Mouse (Mus musculus) MEL (cell line): ENCODE measurements around the gene A630073D07Rik. TPM values are rescaled to one million over a fixed set of nuclear protein-coding genes. Genes with fewer than 3 reads are reported as not detected.
"Not testable (repeated sequence)": the region's sequence is repeated elsewhere in the genome, so short reads cannot be mapped to it uniquely, and the experiment has no call there.

Experiments
- DNase-seq: peaks from one replicate; pipeline ENCODE4 v3.0.0; 2011; ENCODE audit warnings: low read depth, low spot score
- H3K27ac ChIP-seq: 2 replicates; pipeline ENCODE4 v1.5.1; 2012; ENCODE audit warnings: low read depth, mild to moderate bottlenecking, control low read depth, low read length, moderate library complexity; ENCODE audit not compliant: control insufficient read depth
- H3K27me3 ChIP-seq, 2 experiments: fragments of 150-350 bp in 1 of 2; sonication (generic) in 1 of 2; 2 replicates each; pipeline ENCODE4 v1.6.1; 2012; ENCODE audit warnings: low read length in 2 of 2, mild to moderate bottlenecking in 2 of 2, improper control_type of control experiment in 1 of 2, moderate library complexity in 1 of 2; ENCODE audit not compliant: insufficient read depth in 2 of 2, control insufficient read depth in 1 of 2
- H3K36me3 ChIP-seq, 2 experiments: 2 replicates each; pipeline ENCODE4 v1.6.1; 2012 to 2014; ENCODE audit warnings: low read length in 2 of 2, improper control_type of control experiment in 1 of 2, inconsistent platforms in 1 of 2, mild to moderate bottlenecking in 1 of 2; ENCODE audit not compliant: insufficient read depth in 2 of 2, control insufficient read depth in 1 of 2
- H3K4me1 ChIP-seq, 2 experiments: fragments of 150-350 bp in 1 of 2; sonication (generic) in 1 of 2; 2 replicates each; pipeline ENCODE4 v1.6.1; 2012; ENCODE audit warnings: low read length in 2 of 2, improper control_type of control experiment in 1 of 2, mild to moderate bottlenecking in 1 of 2; ENCODE audit not compliant: insufficient read depth in 2 of 2, control insufficient read depth in 1 of 2
- H3K4me3 ChIP-seq, 2 experiments: fragments of 150-350 bp in 1 of 2; sonication (generic) in 1 of 2; 2 replicates each; pipeline ENCODE4 v1.5.1; 2012; ENCODE audit warnings: low read depth in 2 of 2, low read length in 2 of 2, mild to moderate bottlenecking in 2 of 2, moderate library complexity in 2 of 2, control low read depth in 1 of 2, improper control_type of control experiment in 1 of 2; ENCODE audit not compliant: control insufficient read depth in 1 of 2, insufficient read depth in 1 of 2
- H3K79me2 ChIP-seq: 2 replicates; pipeline ENCODE4 v1.6.1; 2012; ENCODE audit warnings: mild to moderate bottlenecking, low read length, moderate library complexity; ENCODE audit not compliant: control insufficient read depth, poor library complexity, insufficient read depth
- H3K9ac ChIP-seq: 2 replicates; pipeline ENCODE4 v1.6.1; 2012; ENCODE audit warnings: low read depth, mild to moderate bottlenecking, control low read depth, low read length, moderate library complexity; ENCODE audit not compliant: control insufficient read depth, poor library complexity, severe bottlenecking
- H3K9me3 ChIP-seq: fragments of 150-350 bp; sonication (generic); replicated peaks from 2 replicates; pipeline ENCODE4 v1.6.1; 2012; ENCODE audit warnings: mild to moderate bottlenecking, low read length, improper control_type of control experiment, moderate library complexity; ENCODE audit not compliant: insufficient read depth
- ETS1 ChIP-seq: IDR thresholded peaks from 2 replicates; pipeline ENCODE4 v1.6.1; 2012; ENCODE audit warnings: low read depth, mild to moderate bottlenecking, inconsistent platforms, low read length, improper control_type of control experiment, moderate library complexity
- GATA1 ChIP-seq: IDR thresholded peaks from 2 replicates; pipeline ENCODE4 v1.6.1; 2011; ENCODE audit warnings: low read depth, low read length, improper control_type of control experiment
- HCFC1 ChIP-seq: IDR thresholded peaks from 2 replicates; pipeline ENCODE4 v1.6.1; 2012; ENCODE audit warnings: low read depth, mild to moderate bottlenecking, inconsistent platforms, low read length, improper control_type of control experiment, moderate library complexity
- JUND ChIP-seq: IDR thresholded peaks from 2 replicates; pipeline ENCODE4 v1.6.1; 2011; ENCODE audit warnings: low read depth, mild to moderate bottlenecking, improper control_type of control experiment, low read length
- MYC ChIP-seq: IDR thresholded peaks from 2 replicates; pipeline ENCODE4 v1.6.1; 2011; ENCODE audit warnings: low read depth, mild to moderate bottlenecking, low read length, improper control_type of control experiment, moderate library complexity
- POLR2A ChIP-seq, 2 experiments: IDR thresholded peaks; 2 replicates each; pipeline ENCODE4 v1.6.1; 2011 to 2012; ENCODE audit warnings: low read length in 2 of 2, mild to moderate bottlenecking in 2 of 2, control low read depth in 1 of 2, improper control_type of control experiment in 1 of 2, low read depth in 1 of 2, moderate library complexity in 1 of 2; ENCODE audit not compliant: control insufficient read depth in 1 of 2, insufficient read depth in 1 of 2, poor library complexity in 1 of 2
- SIN3A ChIP-seq: IDR thresholded peaks from 2 replicates; pipeline ENCODE4 v1.6.1; 2012; ENCODE audit warnings: low read length, improper control_type of control experiment, inconsistent platforms
- SMC3 ChIP-seq: IDR thresholded peaks from 2 replicates; pipeline ENCODE4 v1.6.1; 2011; ENCODE audit warnings: low read depth, low read length, improper control_type of control experiment
- TAL1 ChIP-seq: IDR thresholded peaks from 2 replicates; pipeline ENCODE4 v1.6.1; 2012; ENCODE audit warnings: mild to moderate bottlenecking, inconsistent platforms, low read length, moderate library complexity, mixed read lengths
- USF2 ChIP-seq, 2 experiments: IDR thresholded peaks; 2 replicates each; pipeline ENCODE4 v1.6.1; 2011 to 2012; ENCODE audit warnings: improper control_type of control experiment in 2 of 2, low read length in 2 of 2, borderline replicate concordance in 1 of 2, inconsistent platforms in 1 of 2, low read depth in 1 of 2, mild to moderate bottlenecking in 1 of 2; ENCODE audit not compliant: insufficient read depth in 1 of 2
- polyA plus RNA-seq, 2 experiments: library from polyadenylated mRNA; stranded (reverse) in 1 of 2; unstranded in 1 of 2; fragments of >175 nt in 1 of 2; fragments of >200 nt in 1 of 2; gene quantifications; 2 replicates each; pipeline versions ENCODE4 v1.2.1 to v1.2.4; 2012; ENCODE audit warnings: low replicate concordance in 2 of 2, low read depth in 1 of 2; ENCODE audit not compliant: insufficient read length in 2 of 2, insufficient read depth in 1 of 2, missing spikeins in 1 of 2
- total RNA-seq: library from RNA; depleted of rRNA; stranded (reverse); fragments of 300-350 nt; gene quantifications from 2 replicates; pipeline ENCODE4 v1.2.3, GENCODE M21; 2012; rRNA removed

A630073D07Rik gene
- total and polyA plus RNA-seq, 3 experiments: not detected

GRCm38 (mm10) chr6:132656653-132657052 lies 5.3 kb upstream of the A630073D07Rik start, which contains the start of gene Tas2r120:
Gene Tas2r120, plus strand, starts transcription at chr6:132656953.
- TF ChIP-seq GATA1 (no peak), SMC3 (no peak), SIN3A (no peak), ETS1 (no peak)

GRCm38 (mm10) chr6:132649399-132649798 lies 1.9 kb downstream of the A630073D07Rik start:
- no peak for DNase-seq
- Histone ChIP-seq H3K4me1 (no peaks in the 10 kb centered on the region), H3K9ac (no peak overlapping the region), H3K27ac (no peak overlapping the region), H3K79me2 (no peaks in the 10 kb centered on the region), H3K27me3 (no peaks in the 10 kb centered on the region), H3K36me3 (no peaks in the 10 kb centered on the region), H3K9me3 (no peaks in the 10 kb centered on the region), H3K4me3 (no peak overlapping the region)
- TF ChIP-seq POLR2A (IDR thresholded peaks at IDR 0.05; ENCODE audit: control insufficient read depth in 1 of 2, insufficient read depth in 1 of 2, low read depth in 1 of 2, low read length in 2 of 2, poor library complexity in 1 of 2) (no peak), MYC (no peak), USF2 (IDR thresholded peaks at IDR 0.05; ENCODE audit: borderline replicate concordance in 1 of 2, insufficient read depth in 1 of 2, low read depth in 1 of 2, low read length in 2 of 2) (no peak), TAL1 (no peak), JUND (no peak), HCFC1 (no peak)

More at GRCm38 (mm10) chr6:132656653-132657052, 5.3 kb upstream of the A630073D07Rik start, which contains the start of gene Tas2r120:
- Histone ChIP-seq H3K9me3 (no peaks in the 10 kb centered on the region), H3K79me2 (no peaks in the 10 kb centered on the region), H3K4me1 (no peaks in the 10 kb centered on the region), H3K36me3 (no peaks in the 10 kb centered on the region), H3K9ac (no peak within 1 kb of the TSS), H3K4me3 (no peak within 1 kb of the TSS), H3K27ac (no peak within 1 kb of the TSS), H3K27me3 (no peaks in the 10 kb centered on the region)
- no peak for DNase-seq

- H3K79me2 ChIP-seq, H3K4me3 ChIP-seq, H3K9me3 ChIP-seq, DNase-seq, H3K27ac ChIP-seq, H3K36me3 ChIP-seq, H3K9ac ChIP-seq, H3K4me1 ChIP-seq, H3K27me3 ChIP-seq: not testable (repeated sequence)
Measured at GRCm38 (mm10) chr6:132595613-132596012, 55.7 kb downstream of the A630073D07Rik start, which contains the start of gene Prp2. Gene Prp2, plus strand, starts transcription at chr6:132595913.

Other genes starting within 250 kb of the A630073D07Rik start
- gene Prh1, start 81.7 kb downstream of the A630073D07Rik start, total RNA-seq: not detected in 2 replicates
- not detected for gene Prh1, start 81.7 kb downstream of the A630073D07Rik start, polyA plus RNA-seq
- gene Prp2, start 55.6 kb downstream of the A630073D07Rik start, total RNA-seq: not detected in 2 replicates
- not detected for gene Prp2, start 55.6 kb downstream of the A630073D07Rik start, polyA plus RNA-seq
- not detected in 2 replicates for gene Tas2r120, start 5.4 kb upstream of the A630073D07Rik start, total RNA-seq
- not detected for gene Tas2r120, start 5.4 kb upstream of the A630073D07Rik start, polyA plus RNA-seq
- gene Tas2r121, start 49.5 kb upstream of the A630073D07Rik start, total RNA-seq: not detected in 2 replicates
- not detected for gene Tas2r121, start 49.5 kb upstream of the A630073D07Rik start, polyA plus RNA-seq
- not detected in 2 replicates for gene Tas2r122, start 60.4 kb upstream of the A630073D07Rik start, total RNA-seq
- gene Tas2r122, start 60.4 kb upstream of the A630073D07Rik start, polyA plus RNA-seq: not detected
- gene Tas2r115, start 86.5 kb upstream of the A630073D07Rik start, total RNA-seq: not detected in 2 replicates
- gene Tas2r115, start 86.5 kb upstream of the A630073D07Rik start, polyA plus RNA-seq: not detected
- not detected in 2 replicates for gene Tas2r124, start 103.2 kb upstream of the A630073D07Rik start, total RNA-seq
- gene Tas2r124, start 103.2 kb upstream of the A630073D07Rik start, polyA plus RNA-seq: not detected
- not detected in 2 replicates for gene Tas2r102, start 110.6 kb upstream of the A630073D07Rik start, total RNA-seq
- not detected for gene Tas2r102, start 110.6 kb upstream of the A630073D07Rik start, polyA plus RNA-seq
- not detected in 2 replicates for gene Tas2r136, start 126.6 kb upstream of the A630073D07Rik start, total RNA-seq
- gene Tas2r136, start 126.6 kb upstream of the A630073D07Rik start, polyA plus RNA-seq: not detected
- gene Tas2r117, start 151.3 kb upstream of the A630073D07Rik start, total RNA-seq: not detected in 2 replicates
- not detected for gene Tas2r117, start 151.3 kb upstream of the A630073D07Rik start, polyA plus RNA-seq
- not detected in 2 replicates for gene Tas2r123, start 195.6 kb upstream of the A630073D07Rik start, total RNA-seq
- gene Tas2r123, start 195.6 kb upstream of the A630073D07Rik start, polyA plus RNA-seq: not detected
- gene Tas2r116, start 203.9 kb upstream of the A630073D07Rik start, total RNA-seq: not detected in 2 replicates
- gene Tas2r116, start 203.9 kb upstream of the A630073D07Rik start, polyA plus RNA-seq: not detected
- not detected in 2 replicates for gene Tas2r110, start 216.5 kb upstream of the A630073D07Rik start, total RNA-seq
- not detected for gene Tas2r110, start 216.5 kb upstream of the A630073D07Rik start, polyA plus RNA-seq
- not detected in 2 replicates for gene Tas2r113, start 241.5 kb upstream of the A630073D07Rik start, total RNA-seq
- gene Tas2r113, start 241.5 kb upstream of the A630073D07Rik start, polyA plus RNA-seq: not detected